Mouse (Mus musculus) liver, embryonic 11.5 days (tissue): ENCODE results near the gene Mprip. TPM values are rescaled to one million over a fixed set of nuclear protein-coding genes. Genes with fewer than 3 reads are reported as not detected.
"Not testable (repeated sequence)": the region's sequence is repeated elsewhere in the genome, so short reads cannot be mapped to it uniquely, and the experiment has no call there.

ENCODE experiments used
- ATAC-seq: fragments of 200-750 bp; cut with Nextera tagmentation; replicated peaks from 2 replicates; pipeline ENCODE4 v1.8.0; 2017; ENCODE audit warnings: moderate number of reproducible peaks, mild to moderate bottlenecking, moderate TSS enrichment, moderate library complexity; ENCODE audit not compliant: low FRiP score
- DNase-seq: peaks from one replicate; pipeline ENCODE4 v3.0.0-alpha.2; 2017; ENCODE audit warnings: low spot score
- H3K27ac ChIP-seq: fragments of 300-500 bp; sonication (generic); 2 replicates; pipeline ENCODE4 v1.5.1; 2014; ENCODE audit warnings: mild to moderate bottlenecking, low read depth, low read length, control low read depth
- H3K27me3 ChIP-seq: fragments of 300-500 bp; sonication (generic); replicated peaks from 2 replicates; pipeline ENCODE4 v1.6.1; 2014; ENCODE audit warnings: low read length, mixed read lengths; ENCODE audit not compliant: control insufficient read depth, insufficient read depth
- H3K36me3 ChIP-seq: fragments of 300-500 bp; sonication (generic); 2 replicates; pipeline ENCODE4 v1.6.1; 2014; ENCODE audit warnings: mild to moderate bottlenecking, low read length, moderate library complexity, mixed read lengths; ENCODE audit not compliant: control insufficient read depth, insufficient read depth
- H3K4me1 ChIP-seq: fragments of 300-500 bp; sonication (generic); replicated peaks from 2 replicates; pipeline ENCODE4 v1.6.1; 2014; ENCODE audit warnings: low read length, mixed read lengths; ENCODE audit not compliant: control insufficient read depth, insufficient read depth
- H3K4me2 ChIP-seq: fragments of 300-500 bp; sonication (generic); 2 replicates; pipeline ENCODE4 v1.6.1; 2014; ENCODE audit warnings: mild to moderate bottlenecking, control low read depth, moderate library complexity
- H3K4me3 ChIP-seq: fragments of 300-500 bp; sonication (generic); 2 replicates; pipeline ENCODE4 v1.5.1; 2014; ENCODE audit warnings: low read depth, low read length, control low read depth
- H3K9ac ChIP-seq: fragments of 300-500 bp; sonication (generic); 2 replicates; pipeline ENCODE4 v1.6.1; 2014; ENCODE audit warnings: low read depth, low read length, control low read depth
- H3K9me3 ChIP-seq: fragments of 300-500 bp; sonication (generic); 2 replicates; pipeline ENCODE4 v1.6.1; 2016; ENCODE audit warnings: low read length, inconsistent platforms, mixed read lengths; ENCODE audit not compliant: control insufficient read depth
- WGBS: fragments of 180-500 bp; shearing (Covaris S2); extraction: QIAGEN DNeasy Blood & Tissue Kit; methylation state at CpG from one replicate; pipeline ENCODE4 v1.1.7; 2014; 5-methylcytosine and 5-hydroxymethylcytosine counted together
- polyA plus RNA-seq: library from polyadenylated mRNA; unstranded; fragments of >200 nt; fragmentation: Nextera tagmentation; extraction: Ambion mirVana; gene quantifications from 2 replicates; pipeline ENCODE4 v1.2.1, GENCODE M21; 2014

Gene Mprip
- polyA plus RNA-seq, 1 experiment from 2014 or later: 46.7 TPM

DNA sequence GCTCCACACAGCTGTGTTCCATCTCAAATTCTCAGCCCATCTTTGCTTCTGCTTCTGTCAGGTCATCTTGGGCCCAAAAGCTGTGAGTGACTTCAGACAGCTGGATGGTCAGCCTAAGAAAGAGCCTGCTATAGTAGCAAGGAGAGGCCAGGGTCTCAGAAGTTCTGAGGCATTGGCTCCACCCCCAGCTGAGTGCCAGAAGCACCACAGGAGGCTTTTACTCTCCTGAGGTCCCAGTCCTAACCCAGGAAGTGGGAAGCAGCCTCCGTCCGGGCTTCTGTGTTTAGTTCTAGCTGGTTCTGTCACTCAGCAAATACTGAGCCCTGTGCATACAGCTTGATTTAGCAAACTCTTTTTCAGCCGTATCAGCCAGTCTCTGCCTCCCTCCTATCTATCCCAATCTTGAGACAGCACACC, 54.3 kb downstream of the Mprip start:
- no peaks in the 10 kb centered on the region for H3K9me3 ChIP-seq
- H3K27ac ChIP-seq: no peak overlapping the region
- H3K4me3 ChIP-seq: no peak overlapping the region
- ATAC-seq (no peak), DNase-seq (no peak)
- H3K4me2 ChIP-seq: no peak overlapping the region
- 58% methylated on average over 3 of the region's 3 CpGs for WGBS
- H3K36me3 ChIP-seq: no peaks in the 10 kb centered on the region; the same call in 1 of the 2 replicates
- peaks cover 15% of the 10 kb centered on the region for H3K4me1 ChIP-seq
- H3K27me3 ChIP-seq: no peaks in the 10 kb centered on the region
- no peak overlapping the region for H3K9ac ChIP-seq

DNA sequence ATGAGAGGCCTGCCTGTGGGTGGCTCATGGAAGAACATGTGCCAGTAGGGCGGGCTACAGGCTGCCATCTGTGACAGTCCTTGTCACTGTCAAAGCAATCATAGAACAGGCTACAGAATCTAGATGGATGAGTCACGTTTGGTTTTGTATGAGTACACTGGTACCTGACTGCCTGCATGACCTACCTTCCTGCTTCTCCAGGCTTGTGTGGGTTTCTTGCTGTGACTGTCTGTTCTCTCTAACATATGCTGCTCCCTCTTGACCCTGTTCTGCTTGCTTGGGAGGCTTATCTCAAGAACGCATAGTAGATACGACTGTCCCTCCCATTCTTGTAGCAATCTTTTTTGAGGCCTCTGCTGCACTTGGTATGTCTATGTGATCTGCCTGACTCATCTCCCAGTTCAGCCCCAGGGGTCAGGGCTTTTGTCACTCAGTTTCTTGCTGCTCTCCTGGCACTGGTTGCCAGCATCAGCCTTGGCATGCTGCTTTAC, 56.7 kb downstream of the Mprip start:
- WGBS: 55% methylated on average over 4 of the region's 4 CpGs
- no peaks in the 10 kb centered on the region; the same call in 1 of the 2 replicates for H3K36me3 ChIP-seq
- peak; percentile 61; the same call in 1 of the 2 replicates for ATAC-seq
- no peaks in the 10 kb centered on the region for H3K9me3 ChIP-seq
- H3K4me2 ChIP-seq: no peak overlapping the region
- no peak overlapping the region for H3K9ac ChIP-seq
- H3K4me1 ChIP-seq: peaks cover 18% of the 10 kb centered on the region
- no peak overlapping the region for H3K27ac ChIP-seq
- no peak for DNase-seq
- no peak overlapping the region for H3K4me3 ChIP-seq
- H3K27me3 ChIP-seq: no peaks in the 10 kb centered on the region

DNA sequence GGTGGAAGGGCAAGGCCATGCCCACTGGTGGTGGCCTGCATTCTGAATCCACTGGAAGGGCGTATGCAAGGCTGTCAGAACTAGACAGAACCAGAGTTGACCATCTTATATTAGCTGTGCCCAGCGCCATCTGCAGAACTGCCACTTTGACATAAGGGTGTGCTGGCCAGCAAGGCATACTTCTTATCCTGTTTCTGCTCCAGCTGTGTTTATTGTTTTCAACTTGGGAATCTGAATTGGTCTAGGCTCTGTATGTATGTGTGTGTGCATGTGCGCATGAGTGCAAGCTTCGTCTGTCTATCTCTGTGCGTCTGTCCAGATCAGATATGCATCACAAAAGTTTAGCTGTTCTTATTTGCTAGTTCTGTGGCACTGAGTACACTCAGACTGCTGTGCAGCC, 58.1 kb downstream of the Mprip start:
- no peak overlapping the region for H3K4me2 ChIP-seq
- no peak overlapping the region for H3K27ac ChIP-seq
- DNase-seq: no peak
- WGBS: 71% methylated on average over 5 of the region's 5 CpGs
- no peak for ATAC-seq
- no peaks in the 10 kb centered on the region; the same call in 1 of the 2 replicates for H3K36me3 ChIP-seq
- H3K4me3 ChIP-seq: no peak overlapping the region
- H3K9me3 ChIP-seq: no peaks in the 10 kb centered on the region
- peaks cover 18% of the 10 kb centered on the region for H3K4me1 ChIP-seq
- H3K9ac ChIP-seq: no peak overlapping the region
- H3K27me3 ChIP-seq: no peaks in the 10 kb centered on the region

DNA sequence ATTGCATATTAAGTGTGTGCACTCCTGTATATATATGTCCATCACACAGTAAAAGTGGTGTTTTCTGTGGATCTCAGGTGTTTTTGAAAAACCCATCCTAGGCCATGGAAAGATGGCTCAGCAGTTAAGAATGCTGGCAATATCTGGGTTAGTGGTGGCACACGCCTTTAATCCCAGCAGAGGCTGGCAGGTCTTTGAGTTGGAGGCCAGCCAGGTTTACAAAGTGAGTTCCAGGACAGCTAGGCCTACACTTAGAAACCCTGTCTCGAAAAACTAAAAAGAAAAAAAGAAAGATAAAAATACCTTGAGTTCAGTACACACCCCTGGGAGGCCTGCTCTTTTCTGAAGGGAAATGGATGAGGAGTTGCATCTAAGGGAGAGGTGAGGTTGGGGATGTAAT, 60.3 kb downstream of the Mprip start:
- Histone ChIP-seq H3K36me3 (no peaks in the 10 kb centered on the region; the same call in 1 of the 2 replicates), H3K4me1 (peaks cover 14% of the 10 kb centered on the region), H3K27ac (no peak overlapping the region), H3K4me3 (no peak overlapping the region), H3K9me3 (no peaks in the 10 kb centered on the region), H3K9ac (no peak overlapping the region), H3K4me2 (no peak overlapping the region), H3K27me3 (no peaks in the 10 kb centered on the region)
- DNase-seq (no peak), ATAC-seq (no peak)
- WGBS: 74% methylated on average over 2 of the region's 2 CpGs

DNA sequence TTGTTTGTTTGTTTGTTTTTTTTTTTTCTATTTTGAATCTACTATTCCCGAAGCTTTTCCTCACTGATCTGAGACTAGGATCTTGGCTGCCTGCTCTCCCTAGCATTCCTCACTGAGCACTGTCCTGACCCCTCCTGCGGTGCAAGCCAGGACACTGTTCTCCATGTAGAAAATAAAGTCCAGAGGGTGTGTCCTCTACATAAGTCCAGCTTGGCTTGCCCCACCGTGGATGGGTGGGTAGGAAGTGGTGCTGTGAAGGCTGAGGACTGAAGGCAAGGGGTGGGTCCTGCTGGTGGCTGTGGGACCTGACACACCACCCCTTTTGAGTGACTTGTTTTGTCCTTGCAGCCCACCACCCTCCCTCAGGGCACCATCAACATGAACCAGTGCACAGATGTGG, 66.1 kb downstream of the Mprip start:
- Histone ChIP-seq H3K4me1 (no peaks in the 10 kb centered on the region), H3K9me3 (no peaks in the 10 kb centered on the region), H3K4me2 (no peak overlapping the region), H3K27me3 (no peaks in the 10 kb centered on the region), H3K9ac (no peak overlapping the region), H3K27ac (no peak overlapping the region), H3K4me3 (no peak overlapping the region), H3K36me3 (peaks cover 3% of the 10 kb centered on the region; the same call in 1 of the 2 replicates)
- DNase-seq: no peak
- ATAC-seq: no peak
- 80% methylated on average over 3 of the region's 3 CpGs for WGBS

DNA sequence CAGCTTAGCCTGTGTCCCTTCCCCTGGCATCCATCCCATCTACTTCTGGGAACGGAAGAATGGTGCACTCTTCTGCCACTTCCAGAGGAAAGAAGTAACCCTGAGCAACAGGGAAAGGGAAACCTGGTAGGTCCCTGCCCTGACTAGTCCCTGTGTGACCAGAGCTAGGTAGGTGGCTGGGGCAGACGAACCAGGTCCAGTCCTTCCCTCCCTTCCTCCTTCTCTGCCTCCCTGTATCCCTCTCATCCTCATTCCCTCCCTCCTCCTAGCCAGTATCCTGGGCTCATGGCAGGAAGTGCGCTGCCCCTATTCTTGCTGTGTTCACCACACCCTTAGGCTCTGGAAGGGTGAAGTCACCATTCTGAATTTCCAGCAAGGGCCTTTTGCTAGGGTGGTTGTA, 70.7 kb downstream of the Mprip start:
- Histone ChIP-seq H3K4me2 (no peak overlapping the region), H3K36me3 (peaks cover 8% of the 10 kb centered on the region; the same call in 1 of the 2 replicates), H3K4me1 (0 out of 2 replicates have a peak, but pooled peaks cover 4% of the 10 kb centered on the region), H3K4me3 (no peak overlapping the region), H3K27me3 (no peaks in the 10 kb centered on the region), H3K9me3 (no peaks in the 10 kb centered on the region), H3K9ac (no peak overlapping the region), H3K27ac (no peak overlapping the region)
- ATAC-seq (no peak), DNase-seq (no peak)
- 83% methylated on average over 3 of the region's 3 CpGs for WGBS

DNA sequence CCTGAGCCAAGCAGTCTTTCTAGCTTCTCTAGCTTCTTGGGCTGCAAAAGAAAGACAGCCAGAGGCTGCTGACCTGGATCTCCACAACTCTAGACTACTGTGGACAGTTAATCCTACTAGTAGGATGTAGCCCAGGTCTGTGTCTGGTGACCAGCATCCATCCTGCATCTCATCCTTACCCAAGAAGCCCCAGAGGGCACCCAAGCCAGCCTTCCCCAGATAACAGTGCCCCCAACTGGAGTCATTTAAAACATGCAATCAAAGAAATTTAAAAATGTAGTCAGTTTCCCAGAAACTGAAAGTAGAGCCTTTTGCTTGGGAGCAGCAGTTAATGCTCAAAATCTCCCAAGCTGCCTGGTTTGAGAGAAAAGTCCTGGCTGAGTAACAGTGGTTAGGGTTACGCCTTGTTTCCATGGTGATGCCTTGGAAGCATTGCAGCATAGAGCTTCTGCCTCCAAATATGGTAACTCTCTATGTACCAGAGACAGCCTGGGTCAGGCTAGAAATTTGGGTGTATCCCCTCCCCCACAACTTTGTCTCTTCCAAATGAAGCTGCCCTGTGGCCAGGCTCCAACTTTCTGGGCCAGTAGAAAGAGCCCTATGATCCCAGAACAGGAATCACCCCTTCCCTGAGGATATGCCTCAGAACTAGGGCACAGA, 71.4 kb downstream of the Mprip start:
- Histone ChIP-seq H3K4me2 (no peak overlapping the region), H3K9me3 (no peaks in the 10 kb centered on the region), H3K4me1 (0 out of 2 replicates have a peak, but pooled peaks cover 4% of the 10 kb centered on the region), H3K4me3 (no peak overlapping the region), H3K36me3 (peaks cover 13% of the 10 kb centered on the region; the same call in 1 of the 2 replicates), H3K9ac (no peak overlapping the region), H3K27me3 (no peaks in the 10 kb centered on the region), H3K27ac (no peak overlapping the region)
- ATAC-seq: no peak
- WGBS: 62% methylated on average over 1 of the region's 1 CpGs
- no peak for DNase-seq

DNA sequence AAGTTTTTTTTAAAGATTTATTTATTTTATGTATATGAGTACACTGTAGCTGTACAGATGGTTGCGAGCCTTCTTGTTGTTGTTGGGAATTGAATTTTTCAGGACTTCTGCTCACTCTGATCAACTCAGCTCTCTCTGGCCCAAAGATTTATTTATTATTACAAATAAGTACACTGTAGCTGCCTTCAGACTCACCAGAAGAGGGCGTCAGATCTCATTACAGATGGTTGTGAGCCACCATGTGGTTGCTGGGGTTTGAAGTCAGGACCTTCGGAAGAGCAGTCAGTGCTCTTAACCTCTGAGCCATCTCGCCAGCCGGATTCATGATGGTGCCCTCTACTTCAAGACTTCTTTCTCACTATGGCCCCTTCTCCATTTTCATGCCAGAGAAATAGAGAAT, 72.5 kb downstream of the Mprip start:
- peaks cover 15% of the 10 kb centered on the region; the same call in 1 of the 2 replicates for H3K36me3 ChIP-seq
- not testable (repeated sequence) for H3K27ac ChIP-seq, DNase-seq, H3K9ac ChIP-seq, H3K4me3 ChIP-seq, ATAC-seq, H3K27me3 ChIP-seq, H3K9me3 ChIP-seq, H3K4me1 ChIP-seq, H3K4me2 ChIP-seq
- WGBS: 79% methylated on average over 5 of the region's 5 CpGs

DNA sequence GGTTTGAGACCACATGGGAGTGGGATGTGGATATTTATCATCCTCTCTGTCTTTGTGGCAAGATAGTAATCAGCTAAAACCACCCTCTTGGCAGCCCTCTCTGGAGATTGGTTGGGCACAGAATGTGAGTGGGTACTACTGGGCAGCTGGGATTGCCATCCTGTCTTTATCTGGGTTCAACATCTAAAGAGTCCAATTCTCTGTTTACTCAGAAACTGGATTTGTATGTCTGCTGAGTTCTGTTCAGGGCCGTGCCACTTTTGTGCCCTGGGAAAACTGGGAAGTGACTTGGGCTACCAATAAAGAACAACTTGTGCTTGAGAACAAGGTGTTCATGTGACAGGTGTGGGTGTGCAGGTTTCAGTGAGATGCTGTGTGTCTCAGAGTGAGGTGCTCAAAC, 73.2 kb downstream of the Mprip start:
- 74% methylated on average over 1 of the region's 1 CpGs for WGBS
- no peaks in the 10 kb centered on the region for H3K9me3 ChIP-seq
- no peak overlapping the region for H3K27ac ChIP-seq
- H3K9ac ChIP-seq: no peak overlapping the region
- peaks cover 15% of the 10 kb centered on the region; the same call in 1 of the 2 replicates for H3K36me3 ChIP-seq
- H3K4me2 ChIP-seq: no peak overlapping the region
- no peaks in the 10 kb centered on the region for H3K27me3 ChIP-seq
- H3K4me3 ChIP-seq: no peak overlapping the region
- 0 out of 2 replicates have a peak, but pooled peaks cover 4% of the 10 kb centered on the region for H3K4me1 ChIP-seq
- DNase-seq (no peak), ATAC-seq (no peak)
